Mouse (Mus musculus) testis, postnatal 14 days (tissue): Measurements from ENCODE around the gene Casc4.
"Not testable (repeated sequence)": the region's sequence is repeated elsewhere in the genome, so short reads cannot be mapped to it uniquely, and the experiment has no call there.

Experiments
- DNase-seq: peaks from one replicate; pipeline ENCODE4 v3.0.0; 2021; ENCODE audit warnings: low spot score

The Casc4 gene

GRCm38 (mm10) chr2:121916047-121916970 is 49.5 kb downstream of the Casc4 start:
- no peak for DNase-seq

DNA sequence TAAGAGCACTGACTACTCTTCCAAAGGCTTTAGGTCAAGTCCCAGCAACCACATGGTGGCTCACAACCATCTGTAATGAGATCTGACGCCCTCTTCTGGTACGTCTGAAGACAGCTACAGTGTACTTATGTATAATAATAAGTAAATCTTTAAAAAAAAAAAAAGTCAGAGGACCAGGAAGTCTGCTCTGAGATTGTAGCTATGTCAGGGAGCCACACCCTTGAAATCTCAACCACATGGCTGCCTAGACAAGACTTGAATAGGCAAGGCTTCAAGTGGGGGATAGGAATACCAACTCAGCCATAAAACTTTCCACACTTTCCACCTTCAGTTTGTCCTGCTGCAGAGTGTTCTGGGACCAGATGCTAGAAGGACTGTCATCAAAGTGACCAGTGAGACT is 70.9 kb downstream of the Casc4 start:
- not testable (repeated sequence) for DNase-seq

- no peak for DNase-seq
Observed at GRCm38 (mm10) chr2:121943364-121943763, 76.6 kb downstream of the Casc4 start.

DNA sequence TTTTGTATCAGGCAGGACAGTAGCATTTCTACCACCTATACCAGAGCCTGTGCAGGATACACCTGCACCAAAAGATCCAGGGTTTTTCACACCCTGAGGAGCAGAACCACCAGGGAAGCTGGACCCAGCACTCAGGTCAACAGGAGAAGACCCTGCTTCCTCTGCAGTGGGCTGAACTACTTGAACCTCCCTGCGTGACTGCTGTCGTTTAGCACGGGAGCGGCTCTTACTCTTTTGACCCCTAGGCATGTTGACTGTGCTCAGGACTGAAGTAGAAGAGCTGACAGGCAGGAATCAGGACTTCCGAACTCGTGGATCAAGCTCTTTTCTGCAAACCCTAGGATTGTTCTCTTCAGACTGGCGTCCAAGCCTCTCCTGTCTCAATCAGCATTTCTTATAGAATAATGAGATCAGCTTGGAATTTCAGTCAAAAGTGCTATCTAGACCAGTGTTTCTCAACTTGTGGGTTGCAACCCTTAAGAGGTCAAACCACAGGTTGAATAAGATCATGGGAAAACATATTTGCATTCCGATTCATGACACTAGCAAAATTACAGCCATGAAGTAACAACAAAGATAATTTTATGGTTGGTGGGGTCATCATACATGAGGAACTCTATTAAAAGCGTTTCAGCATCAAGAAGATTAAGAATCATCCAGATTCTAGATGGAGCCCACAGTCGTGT is 88.3 kb downstream of the Casc4 start:
- DNase-seq, result no peak

GRCm38 (mm10) chr2:121955765-121956223 is 89.0 kb downstream of the Casc4 start, which contains the start of the genes Ctdspl2 and Mageb3:
Gene Ctdspl2 (plus strand): TSS chr2:121956001.
Gene Mageb3 (minus strand): TSS chr2:121956092.
- DNase-seq, result peak; percentile 95

DNA sequence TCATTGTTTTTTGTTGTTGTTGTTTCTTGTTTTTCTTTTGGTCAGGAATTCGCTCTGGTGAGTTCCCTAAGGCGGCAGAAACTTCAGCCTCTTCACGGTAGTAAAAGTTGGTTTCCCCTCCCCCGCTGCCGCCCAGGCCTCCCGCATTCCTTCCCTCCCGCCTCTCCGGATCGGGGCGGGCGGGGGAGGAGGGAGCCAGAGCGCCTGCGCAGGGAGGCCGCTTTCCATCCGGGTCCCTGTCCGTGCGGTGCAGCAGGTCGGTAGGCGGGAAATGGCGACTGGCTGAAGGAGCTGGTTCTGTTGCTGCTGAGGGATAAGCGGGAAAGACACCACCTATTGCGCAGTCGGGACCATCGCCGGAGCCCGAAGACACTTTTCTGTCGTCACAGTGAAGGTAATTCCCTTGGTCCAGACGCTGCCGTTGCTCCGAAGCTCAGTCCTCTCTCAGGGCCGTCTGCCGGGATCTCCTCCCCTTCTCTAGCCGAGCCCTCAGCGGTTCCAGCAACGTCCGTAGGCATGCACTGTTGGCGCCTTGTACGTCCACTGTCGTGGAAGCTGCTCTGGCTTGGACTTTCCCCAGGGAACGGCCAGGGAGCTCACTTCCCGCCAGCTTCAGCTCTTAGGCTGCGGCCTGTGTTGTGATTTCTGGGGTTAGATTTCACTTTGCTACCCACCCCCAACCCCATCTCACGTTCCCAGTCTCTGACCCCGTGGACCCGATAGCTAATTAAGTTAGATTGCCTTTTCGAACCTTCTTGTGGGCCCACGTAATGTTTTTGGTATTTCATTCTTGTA is 89.7 kb downstream of the Casc4 start:
- peak; percentile 95 for DNase-seq

- DNase-seq, result no peak
Observed at GRCm38 (mm10) chr2:121957216-121957792, 90.5 kb downstream of the Casc4 start.
